Mouse (Mus musculus) cerebellum, adult 2 months (tissue): ENCODE data around the gene Otud7b.

Source experiments
- CTCF ChIP-seq: fragments of 200-500 bp; IDR thresholded peaks from 2 replicates; pipeline ENCODE4 v1.5.1; 2011; ENCODE audit warnings: low read depth, mild to moderate bottlenecking, control low read depth, low read length, moderate library complexity, borderline replicate concordance; ENCODE audit not compliant: insufficient read depth
- POLR2A ChIP-seq: fragments of 200-500 bp; IDR thresholded peaks from 2 replicates; pipeline ENCODE4 v1.6.1; 2011; ENCODE audit warnings: low read length, control low read depth, borderline replicate concordance; ENCODE audit not compliant: insufficient read depth

- TF ChIP-seq POLR2A, result no peak
- TF ChIP-seq CTCF, result no peak
Measured at GRCm38 (mm10) chr3:96063299-96063698, 41.0 kb upstream of the Otud7b start.
